Mouse (Mus musculus): ENCODE data around the gene Ogfod1. TPM values are rescaled to one million over a fixed set of nuclear protein-coding genes. Genes with fewer than 3 reads are reported as not detected.

The Ogfod1 gene
- 13.3 and 14.3 TPM in 2 replicates for polyA plus RNA-seq (2015; fragmentation: Nextera tagmentation; extraction: Ambion mirVana)

DNA sequence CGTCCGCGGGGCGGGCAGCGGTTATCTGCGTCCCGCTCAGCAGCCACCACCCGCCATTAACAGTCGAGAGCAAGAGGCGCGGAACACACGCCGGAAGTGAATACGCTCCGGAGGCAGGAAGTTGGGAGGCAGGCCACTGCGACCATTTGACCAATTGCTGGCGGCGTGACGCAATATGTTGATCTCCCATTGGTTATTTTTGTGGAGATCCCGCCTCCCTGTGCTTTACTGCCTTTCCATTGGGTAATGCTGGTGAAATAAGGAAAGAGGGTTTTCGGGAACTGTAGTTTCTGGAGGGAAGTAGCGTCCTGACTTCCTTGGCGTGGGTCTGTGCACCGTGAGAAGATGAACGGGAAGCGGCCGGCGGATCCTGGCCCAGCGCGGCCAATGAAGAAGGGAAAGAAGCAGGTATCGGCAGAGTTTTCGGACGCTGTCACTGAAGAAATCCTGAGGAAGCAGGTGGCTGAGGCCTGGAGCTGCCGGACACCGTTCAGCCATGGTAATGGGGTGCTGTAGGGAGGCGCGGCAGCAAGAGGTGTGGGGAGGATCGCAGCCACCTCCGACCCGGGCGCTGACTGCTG lies at the start of gene Ogfod1, which contains the start of gene Nudt21:
TSS of gene Ogfod1 (plus strand) at position 255 of the 581 bp plus-strand sequence.
TSS of gene Nudt21 (minus strand) at position 88 of the 581 bp plus-strand sequence.
- Histone ChIP-seq H3K4me2 (peak within 1 kb of the TSS; percentile 91), H3K36me3 (ENCODE audit: poor library complexity, severe bottlenecking) (peaks cover 7% of the 10 kb centered on the region; the same call in 1 of the 2 replicates), H3K4me3 (peak within 1 kb of the TSS; percentile 77), H3K9me3 (replicated peaks) (no peaks in the 10 kb centered on the region), H3K27ac (peak within 1 kb of the TSS; percentile 69), H3K9ac (peak within 1 kb of the TSS; percentile 81), H3K27me3 (no peaks in the 10 kb centered on the region), H3K4me1 (peaks cover 38% of the 10 kb centered on the region)
- ATAC-seq = peak; percentile 100
- WGBS = under 1% methylated on average over 41 of the region's 41 CpGs

DNA sequence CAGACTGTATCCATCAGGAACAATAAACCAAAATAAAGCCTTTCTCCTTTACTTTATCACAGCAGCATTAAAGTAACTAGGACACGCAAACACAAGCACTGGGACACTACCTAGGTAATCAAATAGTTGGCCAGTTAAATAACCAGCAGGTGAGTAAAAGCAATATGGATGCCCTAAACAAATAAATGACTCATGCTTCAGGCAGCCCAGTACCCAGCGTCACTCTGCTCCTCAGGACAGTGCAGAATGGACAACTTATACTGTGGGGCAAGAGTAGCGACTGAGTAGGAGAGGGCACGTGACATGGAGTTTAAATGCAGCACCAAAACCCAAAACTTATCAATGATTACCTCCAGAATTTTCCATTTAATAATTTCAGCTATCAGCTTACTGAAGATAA lies 47.3 kb upstream of the Ogfod1 start:
- Histone ChIP-seq H3K4me1 (no peaks in the 10 kb centered on the region), H3K27ac (no peak overlapping the region), H3K9me3 (replicated peaks) (no peaks in the 10 kb centered on the region), H3K4me3 (no peak overlapping the region), H3K9ac (no peak overlapping the region), H3K27me3 (no peaks in the 10 kb centered on the region), H3K4me2 (no peak overlapping the region), H3K36me3 (ENCODE audit: poor library complexity, severe bottlenecking) (peaks cover 54% of the 10 kb centered on the region)
- WGBS = 97% methylated on average over 4 of the region's 4 CpGs
- no peak for ATAC-seq

DNA sequence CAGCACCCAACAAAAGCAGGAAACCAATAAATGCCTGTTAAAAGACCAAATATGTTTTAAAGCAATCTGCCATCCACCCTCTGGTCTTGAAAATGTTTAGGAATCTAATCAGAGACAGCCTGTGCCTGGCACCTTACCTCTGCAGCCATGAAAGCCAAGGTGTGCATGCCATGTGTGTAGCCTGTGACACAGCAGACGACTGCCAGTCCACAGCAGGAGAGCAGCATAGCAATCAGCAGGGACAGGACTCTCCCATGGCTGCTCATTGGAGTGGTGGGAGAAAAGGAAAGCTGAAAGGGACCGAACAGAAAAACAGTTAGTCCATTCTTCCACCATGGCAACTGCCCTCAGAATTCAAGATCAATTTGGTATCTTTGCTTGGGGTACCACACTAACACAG lies 38.0 kb upstream of the Ogfod1 start:
- WGBS = 78% methylated on average over 2 of the region's 2 CpGs
- Histone ChIP-seq H3K27me3 (no peaks in the 10 kb centered on the region), H3K4me2 (no peak overlapping the region), H3K4me3 (no peak overlapping the region), H3K9ac (no peak overlapping the region), H3K4me1 (no peaks in the 10 kb centered on the region), H3K9me3 (replicated peaks) (no peaks in the 10 kb centered on the region), H3K27ac (no peak overlapping the region), H3K36me3 (ENCODE audit: poor library complexity, severe bottlenecking) (peaks cover 67% of the 10 kb centered on the region)
- no peak for ATAC-seq

DNA sequence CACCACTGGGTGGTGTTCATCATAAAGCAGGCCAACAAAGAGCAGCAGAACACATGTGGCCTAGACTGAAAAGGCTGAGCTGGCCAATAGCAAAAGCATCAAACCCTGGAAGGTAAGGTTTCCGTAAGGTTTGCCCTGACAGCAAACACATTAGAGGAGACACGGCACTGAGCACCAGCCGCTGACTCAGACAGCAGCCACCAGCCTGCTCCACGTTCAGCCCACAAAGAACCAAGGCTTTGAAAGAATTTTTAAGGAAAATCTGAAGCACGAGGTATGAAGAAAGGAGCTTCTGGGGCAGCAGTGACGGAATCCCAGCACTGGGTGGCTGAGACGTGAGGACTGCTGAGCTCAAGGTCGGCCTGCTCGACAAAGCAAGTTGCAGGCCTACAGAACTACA lies 32.9 kb upstream of the Ogfod1 start:
- Histone ChIP-seq H3K4me2 (no peak overlapping the region), H3K4me1 (peaks cover 6% of the 10 kb centered on the region), H3K27ac (no peak overlapping the region), H3K36me3 (ENCODE audit: poor library complexity, severe bottlenecking) (peaks cover 46% of the 10 kb centered on the region), H3K27me3 (no peaks in the 10 kb centered on the region), H3K9ac (no peak overlapping the region), H3K4me3 (no peak overlapping the region), H3K9me3 (replicated peaks) (no peaks in the 10 kb centered on the region)
- ATAC-seq = no peak
- 89% methylated on average over 9 of the region's 9 CpGs for WGBS

DNA sequence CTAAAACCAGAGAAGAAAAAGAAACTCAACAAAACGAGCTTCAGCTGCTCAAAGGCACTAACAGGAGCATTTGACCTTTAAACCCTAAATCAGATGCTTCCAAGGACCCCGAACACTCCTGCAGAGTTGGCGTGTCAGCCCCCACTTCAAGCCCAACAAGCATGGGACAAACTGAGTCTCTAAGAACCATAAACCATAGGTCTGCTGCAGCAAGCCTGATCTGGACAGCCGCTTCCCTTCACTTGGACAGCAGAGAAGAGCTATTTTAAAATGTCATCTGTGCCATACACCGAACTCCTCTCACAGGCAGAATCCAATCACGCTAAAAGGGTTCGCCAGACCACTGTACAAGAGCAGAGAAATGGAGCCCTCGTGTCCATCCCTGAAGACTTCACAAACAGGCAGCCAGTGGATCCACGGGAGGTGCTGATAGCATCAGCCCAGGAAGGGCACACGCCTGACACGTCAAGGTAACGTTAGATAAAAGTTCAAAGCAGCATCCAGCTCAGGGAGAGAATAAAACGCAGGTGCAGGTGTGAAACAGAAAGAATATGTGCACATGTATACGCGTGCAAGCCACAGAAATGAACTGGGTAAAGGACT lies 27.7 kb upstream of the Ogfod1 start:
- Histone ChIP-seq H3K9me3 (replicated peaks) (no peaks in the 10 kb centered on the region), H3K9ac (no peak overlapping the region), H3K36me3 (ENCODE audit: poor library complexity, severe bottlenecking) (0 out of 2 replicates have a peak, but pooled peaks cover 5% of the 10 kb centered on the region), H3K4me2 (peak overlapping the region; percentile 12; the same call in 1 of the 2 replicates), H3K4me1 (peaks cover 38% of the 10 kb centered on the region), H3K27me3 (no peaks in the 10 kb centered on the region), H3K27ac (no peak overlapping the region), H3K4me3 (no peak overlapping the region)
- no peak for ATAC-seq
- WGBS = 68% methylated on average over 15 of the region's 15 CpGs

DNA sequence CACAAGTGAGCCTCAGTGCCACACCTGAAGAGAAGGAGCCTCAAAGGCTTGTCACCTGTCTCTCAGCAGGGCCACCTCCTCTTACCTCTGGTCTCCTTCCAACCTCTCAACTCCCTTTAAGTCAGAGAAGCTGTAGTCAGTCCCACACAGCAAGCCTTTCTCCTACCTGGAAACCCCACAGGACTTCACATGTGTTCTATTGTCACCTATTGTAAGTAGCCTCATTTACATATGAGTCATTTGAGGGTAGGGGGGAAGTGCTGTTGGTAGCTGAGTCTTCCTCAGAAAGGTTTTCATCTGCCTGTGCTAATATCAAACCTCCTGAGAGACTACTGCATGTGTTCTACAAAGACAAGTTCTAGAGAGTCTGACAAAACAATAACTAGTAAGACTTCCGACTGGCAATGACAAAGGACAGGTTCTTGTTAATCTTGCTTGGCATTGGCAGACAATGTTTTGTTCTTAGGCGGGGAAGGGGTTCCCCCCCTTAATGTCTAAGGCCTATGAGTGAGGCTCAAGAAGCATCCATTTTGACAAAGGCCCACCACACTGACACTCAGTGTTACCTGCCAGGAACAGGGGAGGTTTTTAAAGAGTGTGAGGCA lies 26.8 kb upstream of the Ogfod1 start:
- Histone ChIP-seq H3K9ac (no peak overlapping the region), H3K36me3 (ENCODE audit: poor library complexity, severe bottlenecking) (0 out of 2 replicates have a peak, but pooled peaks cover 4% of the 10 kb centered on the region), H3K9me3 (replicated peaks) (no peaks in the 10 kb centered on the region), H3K4me2 (peak overlapping the region; percentile 74), H3K4me1 (peaks cover 38% of the 10 kb centered on the region), H3K4me3 (0 out of 2 replicates have a peak overlapping the region, but pooled peaks have one; percentile 93), H3K27ac (no peak overlapping the region), H3K27me3 (no peaks in the 10 kb centered on the region)
- 26% methylated on average over 2 of the region's 2 CpGs for WGBS
- no peak for ATAC-seq

DNA sequence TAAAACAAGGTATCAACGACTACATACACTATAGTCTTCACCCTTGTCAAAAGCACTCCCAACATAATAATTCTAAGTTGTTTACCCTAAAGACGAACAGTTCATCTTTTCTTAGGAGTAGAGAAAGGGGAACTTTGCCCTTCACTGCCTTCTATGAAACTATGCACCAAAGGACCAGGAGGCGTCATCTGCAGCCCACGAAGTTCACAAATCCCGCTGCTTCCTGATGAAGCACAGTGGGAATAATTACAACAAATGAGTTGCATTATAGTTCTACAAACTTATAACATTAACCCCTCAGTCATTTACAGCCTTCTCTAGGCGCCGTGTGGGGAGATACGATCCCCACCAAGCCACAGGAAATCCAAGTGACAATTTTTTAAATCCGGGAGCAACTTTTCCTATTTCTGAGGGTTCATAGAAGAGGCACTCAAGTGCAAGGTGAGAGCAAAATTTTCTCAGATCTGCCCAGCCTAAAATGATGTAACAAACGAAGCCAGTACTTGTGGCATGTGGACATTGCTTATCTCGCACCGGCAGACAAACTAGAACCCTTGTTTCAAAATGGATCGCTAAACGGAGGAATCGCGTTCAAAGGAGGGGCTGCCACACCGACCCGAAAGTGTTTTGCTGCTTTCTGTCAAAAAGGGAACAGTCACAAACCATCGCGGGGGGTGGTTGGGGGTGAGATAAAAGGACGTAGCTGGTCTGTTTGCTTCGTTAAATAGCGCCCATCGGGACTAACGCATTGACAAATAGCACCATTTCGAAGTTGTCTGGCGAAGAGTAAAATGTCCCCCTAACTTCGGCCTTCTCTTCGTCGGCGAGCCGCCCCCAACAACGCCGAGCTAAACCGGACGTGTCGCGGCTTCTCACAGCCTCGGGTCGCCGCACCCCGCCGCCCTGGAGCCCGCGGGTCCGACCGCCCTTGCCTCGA lies 25.7 kb upstream of the Ogfod1 start:
- Histone ChIP-seq H3K4me2 (peak overlapping the region; percentile 74), H3K4me1 (peaks cover 38% of the 10 kb centered on the region), H3K4me3 (peak overlapping the region; percentile 93), H3K27ac (peak overlapping the region; percentile 95), H3K27me3 (no peaks in the 10 kb centered on the region), H3K9ac (peak overlapping the region; percentile 96), H3K9me3 (replicated peaks) (no peaks in the 10 kb centered on the region), H3K36me3 (ENCODE audit: poor library complexity, severe bottlenecking) (0 out of 2 replicates have a peak, but pooled peaks cover 4% of the 10 kb centered on the region)
- 4% methylated on average over 48 of the region's 48 CpGs for WGBS
- ATAC-seq = no peak; the same call in 1 of the 2 replicates

DNA sequence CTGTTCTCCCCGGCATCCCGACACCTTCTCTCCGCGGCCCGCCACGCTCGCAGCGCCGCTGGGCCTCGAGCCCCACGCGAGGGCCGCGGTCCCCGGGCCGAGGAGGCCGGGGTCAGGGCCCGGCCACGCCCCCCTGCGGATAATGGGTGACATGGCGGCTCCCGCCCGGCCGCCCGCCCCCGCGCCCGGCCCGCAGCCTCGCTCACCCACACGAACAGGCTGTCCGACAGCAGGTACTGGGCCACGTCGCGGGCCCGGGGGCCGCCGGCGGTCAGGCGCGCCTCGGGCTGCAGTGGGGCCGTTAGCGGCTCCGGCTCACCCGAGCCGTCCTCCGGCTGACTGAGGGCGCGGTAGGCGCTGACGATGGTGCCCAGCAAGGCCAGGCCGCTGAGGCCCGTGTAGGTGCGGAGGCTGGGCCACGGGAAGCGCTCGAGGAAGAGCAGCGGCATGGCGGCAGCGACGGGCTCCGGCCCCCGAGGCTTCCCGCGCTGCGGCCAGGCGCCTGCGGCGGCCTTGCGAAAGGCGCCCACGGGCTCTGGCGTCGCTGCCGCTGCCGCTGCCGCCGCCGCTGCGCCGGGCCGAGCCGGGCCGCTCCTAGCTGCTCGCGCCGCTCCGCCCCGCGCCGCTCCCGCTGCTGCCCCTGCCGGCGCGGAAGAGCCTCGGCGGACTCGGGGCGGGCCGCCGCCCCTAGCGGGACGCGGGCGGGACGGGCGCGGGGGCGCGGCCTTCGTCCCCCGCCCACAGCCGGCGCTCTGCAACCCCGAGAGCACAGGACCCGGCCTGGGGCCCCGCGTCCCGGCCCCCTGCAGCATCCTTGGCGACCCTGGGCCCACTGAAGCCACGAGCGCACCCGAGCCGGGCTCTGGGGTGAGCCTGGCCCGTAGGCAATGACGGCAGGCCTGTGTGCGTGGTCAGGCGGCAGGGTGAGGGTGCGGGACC lies 24.7 kb upstream of the Ogfod1 start, which contains the start of gene Amfr:
TSS of gene Amfr (minus strand) at position 830 of the 939 bp plus-strand sequence.
- Histone ChIP-seq H3K9me3 (replicated peaks) (no peaks in the 10 kb centered on the region), H3K4me1 (peaks cover 38% of the 10 kb centered on the region), H3K27me3 (no peaks in the 10 kb centered on the region), H3K27ac (peak within 1 kb of the TSS; percentile 95), H3K9ac (peak within 1 kb of the TSS; percentile 96), H3K4me3 (peak within 1 kb of the TSS; percentile 93), H3K36me3 (ENCODE audit: poor library complexity, severe bottlenecking) (0 out of 2 replicates have a peak, but pooled peaks cover 7% of the 10 kb centered on the region), H3K4me2 (peak within 1 kb of the TSS; percentile 74)
- peak; percentile 94 for ATAC-seq
- WGBS = under 1% methylated on average over 104 of the region's 130 CpGs

DNA sequence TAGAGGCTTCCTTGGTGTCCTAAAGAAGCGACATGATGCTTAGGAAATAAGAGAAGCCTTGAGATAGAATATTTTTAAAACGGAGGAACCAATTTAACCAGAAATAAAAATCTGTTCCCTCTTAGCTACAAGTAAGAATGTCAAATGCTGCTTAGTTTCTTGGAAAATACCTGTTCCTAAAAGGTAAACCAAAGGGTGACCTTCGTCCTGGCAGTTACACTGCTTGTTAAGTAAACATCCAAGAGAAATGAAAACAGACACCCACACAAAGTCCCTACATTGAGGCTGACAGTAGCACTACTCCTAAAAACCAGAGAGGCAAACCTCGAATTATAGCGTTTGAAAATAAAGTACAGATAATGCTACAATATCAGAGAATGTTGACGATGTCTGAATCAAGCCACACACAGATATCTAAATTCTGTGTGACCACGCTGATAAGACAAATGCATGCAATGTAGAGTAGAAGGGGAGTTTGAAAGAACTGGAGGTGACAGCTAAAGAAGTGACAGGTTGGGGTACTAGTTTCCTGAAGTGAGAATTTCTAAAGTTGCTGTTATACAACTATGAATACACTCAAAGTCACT lies 23.9 kb upstream of the Ogfod1 start:
- Histone ChIP-seq H3K9ac (peak overlapping the region; percentile 96), H3K4me2 (peak overlapping the region; percentile 74), H3K27ac (peak overlapping the region; percentile 95), H3K9me3 (replicated peaks) (no peaks in the 10 kb centered on the region), H3K4me3 (peak overlapping the region; percentile 93), H3K4me1 (peaks cover 38% of the 10 kb centered on the region), H3K36me3 (ENCODE audit: poor library complexity, severe bottlenecking) (peaks cover 9% of the 10 kb centered on the region; the same call in 1 of the 2 replicates), H3K27me3 (no peaks in the 10 kb centered on the region)
- 44% methylated on average over 7 of the region's 7 CpGs for WGBS
- ATAC-seq = no peak

DNA sequence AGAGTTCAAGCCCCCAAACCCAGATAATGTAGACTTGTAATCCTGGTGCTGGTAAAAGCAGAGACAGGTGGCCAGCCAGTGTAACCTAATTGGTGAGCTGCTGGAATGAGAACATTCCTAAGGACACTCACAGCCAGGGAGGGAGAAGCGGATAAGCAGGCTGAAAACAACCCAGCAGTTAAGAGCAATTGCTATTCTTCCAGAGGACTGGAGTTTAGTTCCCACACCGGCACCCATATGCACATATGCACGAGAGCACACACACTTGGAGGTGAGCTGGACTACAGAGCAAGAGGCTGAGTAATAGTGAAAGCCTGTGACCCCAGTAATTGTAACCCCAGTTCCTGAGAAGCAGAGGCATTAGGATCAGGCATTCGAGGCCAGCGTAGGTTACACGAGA lies 13.1 kb upstream of the Ogfod1 start:
- H3K27me3 ChIP-seq = no peaks in the 10 kb centered on the region
- WGBS = 98% methylated on average over 6 of the region's 6 CpGs
- H3K4me2 ChIP-seq = no peak overlapping the region
- H3K4me3 ChIP-seq = no peak overlapping the region
- no peak overlapping the region for H3K9ac ChIP-seq
- ATAC-seq = no peak
- no peak overlapping the region for H3K27ac ChIP-seq
- peaks cover 86% of the 10 kb centered on the region for H3K36me3 ChIP-seq (ENCODE audit: poor library complexity, severe bottlenecking)
- no peaks in the 10 kb centered on the region for H3K4me1 ChIP-seq
- no peaks in the 10 kb centered on the region for H3K9me3 ChIP-seq (replicated peaks)
